Mouse (Mus musculus): ENCODE measurements around the gene Sirt5.

GRCm38 (mm10) chr13:43321492-43321891 lies 43.8 kb upstream of the Sirt5 start:
- peak; percentile 57 for TF ChIP-seq CTCF (IDR thresholded peaks at IDR 0.05; ENCODE audit: low read depth)
- no peak for TF ChIP-seq EP300 (IDR thresholded peaks at IDR 0.05; ENCODE audit: low read depth)

Measured in liver, postnatal 0 days (tissue).